Mouse (Mus musculus) MEL (cell line): Measurements from ENCODE around the gene Fam20b. TPM values are rescaled to one million over a fixed set of nuclear protein-coding genes. Genes with fewer than 3 reads are reported as not detected.

Experiments
- DNase-seq: peaks from one replicate; pipeline ENCODE4 v3.0.0; 2011; ENCODE audit warnings: low read depth, low spot score
- H3K27ac ChIP-seq: 2 replicates; pipeline ENCODE4 v1.5.1; 2012; ENCODE audit warnings: low read depth, mild to moderate bottlenecking, control low read depth, low read length, moderate library complexity; ENCODE audit not compliant: control insufficient read depth
- H3K27me3 ChIP-seq, 2 experiments: fragments of 150-350 bp in 1 of 2; sonication (generic) in 1 of 2; 2 replicates each; pipeline ENCODE4 v1.6.1; 2012; ENCODE audit warnings: low read length in 2 of 2, mild to moderate bottlenecking in 2 of 2, improper control_type of control experiment in 1 of 2, moderate library complexity in 1 of 2; ENCODE audit not compliant: insufficient read depth in 2 of 2, control insufficient read depth in 1 of 2
- H3K36me3 ChIP-seq, 2 experiments: 2 replicates each; pipeline ENCODE4 v1.6.1; 2012 to 2014; ENCODE audit warnings: low read length in 2 of 2, improper control_type of control experiment in 1 of 2, inconsistent platforms in 1 of 2, mild to moderate bottlenecking in 1 of 2; ENCODE audit not compliant: insufficient read depth in 2 of 2, control insufficient read depth in 1 of 2
- H3K4me1 ChIP-seq, 2 experiments: fragments of 150-350 bp in 1 of 2; sonication (generic) in 1 of 2; 2 replicates each; pipeline ENCODE4 v1.6.1; 2012; ENCODE audit warnings: low read length in 2 of 2, improper control_type of control experiment in 1 of 2, mild to moderate bottlenecking in 1 of 2; ENCODE audit not compliant: insufficient read depth in 2 of 2, control insufficient read depth in 1 of 2
- H3K4me3 ChIP-seq, 2 experiments: fragments of 150-350 bp in 1 of 2; sonication (generic) in 1 of 2; 2 replicates each; pipeline ENCODE4 v1.5.1; 2012; ENCODE audit warnings: low read depth in 2 of 2, low read length in 2 of 2, mild to moderate bottlenecking in 2 of 2, moderate library complexity in 2 of 2, control low read depth in 1 of 2, improper control_type of control experiment in 1 of 2; ENCODE audit not compliant: control insufficient read depth in 1 of 2, insufficient read depth in 1 of 2
- H3K79me2 ChIP-seq: 2 replicates; pipeline ENCODE4 v1.6.1; 2012; ENCODE audit warnings: mild to moderate bottlenecking, low read length, moderate library complexity; ENCODE audit not compliant: control insufficient read depth, poor library complexity, insufficient read depth
- H3K9ac ChIP-seq: 2 replicates; pipeline ENCODE4 v1.6.1; 2012; ENCODE audit warnings: low read depth, mild to moderate bottlenecking, control low read depth, low read length, moderate library complexity; ENCODE audit not compliant: control insufficient read depth, poor library complexity, severe bottlenecking
- H3K9me3 ChIP-seq: fragments of 150-350 bp; sonication (generic); replicated peaks from 2 replicates; pipeline ENCODE4 v1.6.1; 2012; ENCODE audit warnings: mild to moderate bottlenecking, low read length, improper control_type of control experiment, moderate library complexity; ENCODE audit not compliant: insufficient read depth
- CHD2 ChIP-seq: IDR thresholded peaks from 2 replicates; pipeline ENCODE4 v1.6.1; 2011; ENCODE audit warnings: low read length, improper control_type of control experiment
- E2F4 ChIP-seq: IDR thresholded peaks from 2 replicates; pipeline ENCODE4 v1.6.1; 2011; ENCODE audit warnings: low read depth, low read length, improper control_type of control experiment, borderline replicate concordance
- EP300 ChIP-seq, 2 experiments: IDR thresholded peaks; 2 replicates each; pipeline ENCODE4 v1.6.1; 2011; ENCODE audit warnings: improper control_type of control experiment in 2 of 2, low read length in 2 of 2, low read depth in 1 of 2, mild to moderate bottlenecking in 1 of 2
- ETS1 ChIP-seq: IDR thresholded peaks from 2 replicates; pipeline ENCODE4 v1.6.1; 2012; ENCODE audit warnings: low read depth, mild to moderate bottlenecking, inconsistent platforms, low read length, improper control_type of control experiment, moderate library complexity
- GABPA ChIP-seq: IDR thresholded peaks from 2 replicates; pipeline ENCODE4 v1.6.1; 2012; ENCODE audit warnings: low read depth, mild to moderate bottlenecking, inconsistent platforms, low read length, improper control_type of control experiment, moderate library complexity
- KAT2A ChIP-seq: conservative IDR thresholded peaks from 2 replicates; pipeline ENCODE4 v1.6.1; 2012; ENCODE audit warnings: low read depth, low read length, improper control_type of control experiment, inconsistent platforms
- MAX ChIP-seq: IDR thresholded peaks from 2 replicates; pipeline ENCODE4 v1.6.1; 2011; ENCODE audit warnings: low read length, improper control_type of control experiment
- MAZ ChIP-seq: IDR thresholded peaks from 2 replicates; pipeline ENCODE4 v1.6.1; 2012; ENCODE audit warnings: low read depth, mild to moderate bottlenecking, inconsistent platforms, low read length, improper control_type of control experiment
- NELFE ChIP-seq: IDR thresholded peaks from 2 replicates; pipeline ENCODE4 v1.6.1; 2011; ENCODE audit warnings: low read depth, low read length, improper control_type of control experiment
- POLR2AphosphoS2 ChIP-seq: IDR thresholded peaks from 2 replicates; pipeline ENCODE4 v1.6.1; 2011; ENCODE audit warnings: low read length, improper control_type of control experiment
- RAD21 ChIP-seq: IDR thresholded peaks from 2 replicates; pipeline ENCODE4 v1.6.1; 2011; ENCODE audit warnings: mild to moderate bottlenecking, low read depth, low read length, improper control_type of control experiment
- RCOR1 ChIP-seq: IDR thresholded peaks from 2 replicates; pipeline ENCODE4 v1.6.1; 2012; ENCODE audit warnings: low read depth, mild to moderate bottlenecking, inconsistent platforms, low read length, improper control_type of control experiment
- SIN3A ChIP-seq: IDR thresholded peaks from 2 replicates; pipeline ENCODE4 v1.6.1; 2012; ENCODE audit warnings: low read length, improper control_type of control experiment, inconsistent platforms
- SMC3 ChIP-seq: IDR thresholded peaks from 2 replicates; pipeline ENCODE4 v1.6.1; 2011; ENCODE audit warnings: low read depth, low read length, improper control_type of control experiment
- TBP ChIP-seq: IDR thresholded peaks from 2 replicates; pipeline ENCODE4 v1.8.0; 2011; ENCODE audit warnings: low read depth, low read length, improper control_type of control experiment
- USF1 ChIP-seq: IDR thresholded peaks from 2 replicates; pipeline ENCODE4 v1.6.1; 2014; ENCODE audit warnings: low read depth, mild to moderate bottlenecking, inconsistent platforms, low read length, improper control_type of control experiment, moderate library complexity
- USF2 ChIP-seq, 2 experiments: IDR thresholded peaks; 2 replicates each; pipeline ENCODE4 v1.6.1; 2011 to 2012; ENCODE audit warnings: improper control_type of control experiment in 2 of 2, low read length in 2 of 2, borderline replicate concordance in 1 of 2, inconsistent platforms in 1 of 2, low read depth in 1 of 2, mild to moderate bottlenecking in 1 of 2; ENCODE audit not compliant: insufficient read depth in 1 of 2
- ZNF384 ChIP-seq: IDR thresholded peaks from 2 replicates; pipeline ENCODE4 v1.6.1; 2012; ENCODE audit warnings: low read depth, mild to moderate bottlenecking, inconsistent platforms, low read length, improper control_type of control experiment
- polyA plus RNA-seq, 2 experiments: library from polyadenylated mRNA; stranded (reverse) in 1 of 2; unstranded in 1 of 2; fragments of >175 nt in 1 of 2; fragments of >200 nt in 1 of 2; gene quantifications; 2 replicates each; pipeline versions ENCODE4 v1.2.1 to v1.2.4; 2012; ENCODE audit warnings: low replicate concordance in 2 of 2, low read depth in 1 of 2; ENCODE audit not compliant: insufficient read length in 2 of 2, insufficient read depth in 1 of 2, missing spikeins in 1 of 2
- total RNA-seq: library from RNA; depleted of rRNA; stranded (reverse); fragments of 300-350 nt; gene quantifications from 2 replicates; pipeline ENCODE4 v1.2.3, GENCODE M21; 2012

The Fam20b gene
- total and polyA plus RNA-seq, 3 experiments: 19.6 to 22.0 TPM; not detected in 1

- peak; percentile 64 for TF ChIP-seq USF1
- TF ChIP-seq E2F4: no peak; the same call in 1 of the 2 replicates
- no peak for TF ChIP-seq TBP
- TF ChIP-seq SMC3: no peak
- no peak for TF ChIP-seq RCOR1
- no peak for TF ChIP-seq KAT2A
- no peak for TF ChIP-seq ZNF384
- TF ChIP-seq MAX: peak; percentile 95
- TF ChIP-seq NELFE: peak; percentile 2; the same call in 1 of the 2 replicates
- TF ChIP-seq GABPA: no peak
- TF ChIP-seq CHD2: peak; percentile 50; the same call in 1 of the 2 replicates
Observed at GRCm38 (mm10) chr1:156672720-156673475, 46.0 kb downstream of the Fam20b start (continued).

GRCm38 (mm10) chr1:156671921-156672320, 47.0 kb downstream of the Fam20b start:
- no peak overlapping the region for H3K27ac ChIP-seq
- H3K9me3 ChIP-seq: no peaks in the 10 kb centered on the region
- TF ChIP-seq USF2 (IDR thresholded peaks at IDR 0.05; ENCODE audit: borderline replicate concordance in 1 of 2, insufficient read depth in 1 of 2, low read depth in 1 of 2, low read length in 2 of 2) (no peak), EP300 (IDR thresholded peaks at IDR 0.05; ENCODE audit: low read depth in 1 of 2, low read length in 2 of 2) (no peak)
- peaks cover 0 to 3% of the 10 kb centered on the region in 2 experiments; a peak in 2 of 4 replicates for H3K36me3 ChIP-seq
- no peak overlapping the region for H3K9ac ChIP-seq
- no peaks in the 10 kb centered on the region; the same call in 1 of the 2 replicates for H3K79me2 ChIP-seq
- H3K4me3 ChIP-seq: no peak overlapping the region
- no peaks in the 10 kb centered on the region for H3K27me3 ChIP-seq
- no peak for DNase-seq
- peaks cover 0 to 6% of the 10 kb centered on the region in 2 experiments; a peak in 1 of 4 replicates for H3K4me1 ChIP-seq

GRCm38 (mm10) chr1:156669208-156669983, 49.5 kb downstream of the Fam20b start:
- Histone ChIP-seq H3K79me2 (no peaks in the 10 kb centered on the region; the same call in 1 of the 2 replicates), H3K9me3 (no peaks in the 10 kb centered on the region), H3K27me3 (no peaks in the 10 kb centered on the region), H3K27ac (no peak overlapping the region), H3K4me1 (peaks cover 0 to 6% of the 10 kb centered on the region in 2 experiments; a peak in 1 of 4 replicates), H3K9ac (no peak overlapping the region), H3K4me3 (no peak overlapping the region), H3K36me3 (peaks cover 0 to 3% of the 10 kb centered on the region in 2 experiments; a peak in 2 of 4 replicates)
- TF ChIP-seq TBP: no peak
- TF ChIP-seq NELFE: no peak
- TF ChIP-seq EP300 (IDR thresholded peaks at IDR 0.05; ENCODE audit: low read depth in 1 of 2, low read length in 2 of 2): no peak
- TF ChIP-seq ETS1: no peak
- no peak for TF ChIP-seq POLR2AphosphoS2
- no peak for TF ChIP-seq RAD21
- no peak for TF ChIP-seq CHD2
- no peak for TF ChIP-seq MAZ
- TF ChIP-seq SIN3A: no peak
- DNase-seq: no peak
